Mouse (Mus musculus) cerebellum, adult 11 months (tissue): Measurements from ENCODE around the gene Olfr918.

ENCODE experiments used
- DNase-seq: peaks from one replicate; pipeline ENCODE4 v3.0.0; 2022

Olfr918 gene

GRCm38 (mm10) chr9:38674501-38674900 is at the start of gene Olfr918:
Olfr918 (minus strand) TSS chr9:38674601.
- DNase-seq: no peak

DNA sequence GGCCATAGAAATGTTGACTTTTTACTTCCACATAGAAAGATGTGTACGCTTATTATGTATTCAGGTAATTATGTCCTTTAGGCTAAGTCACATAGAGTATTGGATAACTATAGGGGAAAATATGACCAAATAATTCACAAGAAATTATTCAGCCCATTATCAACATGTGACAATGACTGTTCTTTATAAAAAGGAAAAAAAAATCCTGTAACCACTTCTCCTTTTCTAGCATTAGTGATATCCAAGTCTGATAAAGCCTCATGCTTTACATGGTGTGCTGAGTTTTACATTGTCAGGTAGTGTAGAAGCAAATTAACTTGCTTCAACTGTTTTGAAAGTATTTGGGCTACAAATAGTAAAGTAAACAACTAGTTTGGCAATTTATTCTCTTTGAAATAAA is 49.6 kb upstream of the Olfr918 start:
- no peak for DNase-seq

- DNase-seq: no peak
These were observed 44.6 kb upstream of the Olfr918 start for GRCm38 (mm10) chr9:38718927-38719441.

DNA sequence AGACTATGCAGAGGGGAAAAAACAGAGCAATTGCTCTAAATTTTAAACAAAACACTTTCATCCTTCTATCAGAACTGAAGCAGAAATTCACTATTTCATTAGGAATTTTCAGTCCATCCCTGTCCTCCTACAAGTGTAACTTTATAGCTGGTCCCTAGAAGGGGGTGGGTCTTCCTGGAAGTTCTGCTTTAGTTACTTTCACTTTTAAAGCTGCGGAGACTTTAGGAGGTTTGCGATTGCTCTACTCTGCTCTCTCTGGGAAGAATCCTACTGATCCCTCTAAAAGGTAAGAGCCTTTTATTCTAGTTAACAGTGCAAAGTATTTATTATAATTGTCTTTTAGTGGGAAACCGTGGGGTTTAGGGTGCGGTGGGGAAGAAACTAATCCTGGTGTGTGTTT is 43.7 kb upstream of the Olfr918 start, which contains the start of gene Vwa5a:
TSS of gene Vwa5a (plus strand) at position 167 of the 400 bp plus-strand sequence.
- DNase-seq: no peak

- no peak for DNase-seq
These were observed 1.5 kb downstream of the Olfr918 start for GRCm38 (mm10) chr9:38672887-38673286.

- no peak for DNase-seq
These were observed 8.7 kb downstream of the Olfr918 start, which contains the start of gene Olfr917 for GRCm38 (mm10) chr9:38665742-38666141. Olfr917 (minus strand) TSS chr9:38665842.

DNA sequence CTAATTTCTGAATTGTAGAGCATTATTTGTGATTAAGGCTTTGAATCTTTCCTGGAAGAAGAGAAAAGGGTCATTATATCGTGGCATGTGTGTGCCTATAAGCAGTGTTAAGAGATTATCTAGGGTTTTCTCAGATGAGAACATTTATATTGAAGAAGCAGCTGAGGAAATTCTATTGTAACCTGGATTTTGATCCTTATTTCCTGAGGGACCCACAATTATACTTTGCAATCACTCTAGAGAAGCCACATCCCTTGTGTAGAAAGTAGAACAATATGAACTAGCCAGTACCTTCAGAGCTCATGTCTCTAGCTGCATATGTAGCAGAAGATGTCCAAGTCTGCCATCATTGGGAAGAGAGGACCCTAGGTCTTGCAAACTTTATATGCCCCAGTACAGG is 14.6 kb downstream of the Olfr918 start, which contains the start of gene Olfr916:
TSS of gene Olfr916 (minus strand) at position 101 of the 400 bp plus-strand sequence.
- DNase-seq: no peak

DNA sequence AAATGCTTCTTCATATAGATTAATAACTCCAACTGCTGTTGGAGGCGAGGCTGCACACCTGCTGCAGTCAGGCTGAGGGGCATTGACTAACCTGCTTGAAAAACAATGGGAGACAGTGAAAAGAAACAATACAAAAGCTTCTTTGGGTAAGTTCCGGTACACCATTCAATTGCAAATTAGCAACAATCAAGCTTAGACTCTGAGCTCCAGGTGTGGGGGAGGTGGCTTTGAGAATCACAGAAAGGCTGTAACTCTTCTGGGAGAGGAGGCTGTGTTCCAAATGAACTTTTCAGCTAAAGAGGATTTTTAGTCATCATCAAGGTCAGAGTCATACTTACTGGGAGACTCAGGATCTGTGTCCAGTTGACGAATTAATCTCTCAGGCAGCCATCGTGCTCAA is 42.0 kb downstream of the Olfr918 start:
- DNase-seq: no peak
